Mouse (Mus musculus): ENCODE data around the gene Zbtb16.

Gene Zbtb16

DNA sequence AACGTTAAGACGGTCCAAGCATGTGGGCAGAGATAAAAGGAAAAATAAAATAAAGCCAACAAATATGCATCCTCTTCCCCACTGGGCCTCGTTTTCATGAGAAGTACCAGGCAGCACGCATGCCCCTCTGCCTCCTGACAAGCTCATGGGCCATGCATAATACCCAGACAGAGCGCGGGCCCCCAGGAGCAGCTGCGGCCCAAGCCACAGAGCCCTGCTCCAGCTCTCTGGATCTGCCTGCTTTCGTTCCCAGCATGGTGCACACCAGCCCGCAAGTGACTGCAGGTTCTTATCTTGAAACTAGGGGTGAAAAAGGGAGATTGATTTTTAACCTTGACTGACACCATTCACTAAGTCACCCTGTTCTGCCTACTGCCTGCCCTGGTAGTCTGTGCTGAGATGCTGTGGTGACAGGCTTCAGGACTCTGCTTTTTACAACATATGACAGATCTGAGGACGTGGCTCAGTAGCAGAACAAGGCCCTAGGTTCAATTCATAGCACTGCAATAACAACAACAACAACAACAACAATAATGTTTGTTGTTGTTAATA lies 79.7 kb downstream of the Zbtb16 start:
- Histone ChIP-seq H3K9me3 (ENCODE audit: low read length) (no peaks in the 10 kb centered on the region), H3K4me1 (replicated peaks; ENCODE audit: low read depth, low read length) (no peaks in the 10 kb centered on the region), H3K36me3 (ENCODE audit: insufficient read depth, low read length) (no peaks in the 10 kb centered on the region), H3K27me3 (ENCODE audit: insufficient read depth, low read length) (peaks cover 4% of the 10 kb centered on the region; the same call in 1 of the 2 replicates), H3K4me3 (replicated peaks; ENCODE audit: low read length) (no peak overlapping the region)
- TF ChIP-seq POU5F1 (IDR thresholded peaks at IDR 0.05; ENCODE audit: borderline replicate concordance, low read length), result no peak

DNA sequence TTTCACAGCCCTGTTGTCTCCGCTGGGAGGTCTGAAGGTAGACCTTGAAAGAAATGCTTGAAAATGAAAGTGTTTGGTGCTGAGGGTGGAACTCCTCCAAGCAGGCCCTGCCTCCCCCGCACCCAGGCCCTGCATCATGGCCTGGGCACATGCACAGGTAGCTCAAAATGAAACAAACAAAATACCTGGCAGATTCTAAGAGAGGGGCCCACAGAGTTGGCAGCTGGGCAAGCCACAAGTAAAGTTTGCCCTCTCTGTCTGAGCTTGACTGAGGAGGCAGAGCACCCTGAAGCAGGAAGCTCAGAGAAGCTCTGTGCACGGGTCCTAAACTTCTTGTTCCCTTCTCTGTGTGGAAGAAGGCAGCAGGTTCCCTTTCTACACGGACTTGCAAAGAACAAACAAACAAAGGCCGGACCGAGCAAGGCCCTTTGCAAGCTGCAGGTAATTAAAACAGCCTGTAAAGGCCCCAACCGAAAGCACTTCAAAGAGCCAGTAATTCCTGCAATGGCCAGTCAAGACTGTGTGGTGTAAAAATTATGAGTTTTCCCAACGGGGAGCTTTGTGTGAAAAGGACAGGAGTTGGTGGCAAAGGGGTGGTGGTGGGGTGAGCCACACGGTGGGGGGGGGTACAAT lies 80.5 kb downstream of the Zbtb16 start:
- no peak for TF ChIP-seq NANOG (IDR thresholded peaks at IDR 0.05; ENCODE audit: borderline replicate concordance, low read length)
- TF ChIP-seq POU5F1 (IDR thresholded peaks at IDR 0.05; ENCODE audit: borderline replicate concordance, low read length), result no peak
- TF ChIP-seq CTCF (conservative IDR thresholded peaks at IDR 0.05; ENCODE audit: low read length), result no peak
- no peaks in the 10 kb centered on the region for H3K9me3 ChIP-seq (ENCODE audit: low read length)
- H3K4me1 ChIP-seq (replicated peaks; ENCODE audit: low read depth, low read length), result no peaks in the 10 kb centered on the region
- peaks cover 4% of the 10 kb centered on the region; the same call in 1 of the 2 replicates for H3K27me3 ChIP-seq (ENCODE audit: insufficient read depth, low read length)
- no peaks in the 10 kb centered on the region for H3K36me3 ChIP-seq (ENCODE audit: insufficient read depth, low read length)
- no peak overlapping the region for H3K4me3 ChIP-seq (replicated peaks; ENCODE audit: low read length)

DNA sequence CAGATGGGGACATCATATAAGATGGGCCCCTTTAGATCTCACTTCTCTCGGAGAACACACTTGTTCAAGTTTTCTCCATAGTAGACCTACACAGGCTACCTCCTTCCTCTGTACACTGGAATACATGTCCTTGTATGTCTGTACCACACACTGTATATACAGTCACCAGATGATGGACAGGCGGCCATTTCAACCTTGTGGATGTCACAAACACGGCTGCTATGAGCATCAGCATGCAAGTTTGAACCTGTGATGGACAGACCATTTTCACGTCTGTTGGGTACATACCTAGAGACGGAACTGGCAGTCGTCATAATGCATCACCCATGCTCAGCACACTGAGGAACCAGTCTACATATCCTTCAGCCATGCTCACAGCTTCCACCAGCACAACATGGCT lies 81.6 kb downstream of the Zbtb16 start:
- Histone ChIP-seq H3K36me3 (ENCODE audit: insufficient read depth, low read length) (no peaks in the 10 kb centered on the region), H3K4me3 (replicated peaks; ENCODE audit: low read length) (no peak overlapping the region)

DNA sequence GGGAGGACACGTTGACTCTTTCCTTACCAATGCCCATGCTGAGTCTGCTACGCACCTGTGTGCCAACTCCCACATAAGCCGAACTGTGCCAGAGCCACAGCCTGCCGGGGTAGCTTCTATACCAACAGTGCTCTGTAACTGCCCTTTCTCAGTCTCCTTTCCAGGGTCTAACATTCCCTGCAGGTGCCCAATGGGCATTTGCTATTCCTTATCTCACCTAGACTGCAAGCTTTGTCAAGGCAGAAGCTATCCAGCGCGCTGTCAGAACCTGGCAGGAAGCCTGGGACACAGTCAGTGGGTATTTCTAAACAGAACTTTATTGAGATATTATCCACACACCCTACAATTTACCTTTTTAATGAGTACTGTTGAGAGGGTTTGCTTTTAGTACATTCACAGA lies 82.1 kb downstream of the Zbtb16 start:
- Histone ChIP-seq H3K36me3 (ENCODE audit: insufficient read depth, low read length) (no peaks in the 10 kb centered on the region), H3K27me3 (ENCODE audit: insufficient read depth, low read length) (peaks cover 4% of the 10 kb centered on the region; the same call in 1 of the 2 replicates), H3K4me1 (replicated peaks; ENCODE audit: low read depth, low read length) (no peaks in the 10 kb centered on the region), H3K9me3 (ENCODE audit: low read length) (no peaks in the 10 kb centered on the region), H3K4me3 (replicated peaks; ENCODE audit: low read length) (no peak overlapping the region)
- TF ChIP-seq NANOG (IDR thresholded peaks at IDR 0.05; ENCODE audit: borderline replicate concordance, low read length), result no peak
- TF ChIP-seq CTCF (conservative IDR thresholded peaks at IDR 0.05; ENCODE audit: low read length), result no peak
- no peak for TF ChIP-seq POU5F1 (IDR thresholded peaks at IDR 0.05; ENCODE audit: borderline replicate concordance, low read length)

More for the DNA sequence above, 81.6 kb downstream of the Zbtb16 start:
- Histone ChIP-seq H3K4me1 (replicated peaks; ENCODE audit: low read depth, low read length) (no peaks in the 10 kb centered on the region), H3K9me3 (ENCODE audit: low read length) (no peaks in the 10 kb centered on the region), H3K27me3 (ENCODE audit: insufficient read depth, low read length) (peaks cover 4% of the 10 kb centered on the region; the same call in 1 of the 2 replicates)
- TF ChIP-seq CTCF (conservative IDR thresholded peaks at IDR 0.05; ENCODE audit: low read length), result no peak
- no peak for TF ChIP-seq POU5F1 (IDR thresholded peaks at IDR 0.05; ENCODE audit: borderline replicate concordance, low read length)
- no peak for TF ChIP-seq NANOG (IDR thresholded peaks at IDR 0.05; ENCODE audit: borderline replicate concordance, low read length)

DNA sequence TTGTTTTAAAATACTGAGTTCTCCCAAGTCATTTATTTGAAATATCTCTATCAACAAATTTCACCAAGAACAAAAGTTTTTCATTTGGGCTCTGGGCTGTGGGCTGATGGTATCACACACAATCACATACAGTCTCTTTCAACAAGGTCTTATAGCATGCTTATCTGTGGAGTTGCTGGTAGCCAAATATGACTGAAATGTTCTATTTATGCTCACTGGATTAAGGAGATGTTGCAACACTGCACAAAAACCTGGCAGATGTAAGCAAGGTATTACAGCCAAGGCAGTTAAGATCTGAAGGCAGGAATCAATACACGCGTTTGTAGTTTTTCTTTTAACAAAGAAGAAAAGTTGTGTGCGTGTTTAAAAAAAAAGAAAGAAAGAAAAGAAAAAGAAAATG lies 84.1 kb downstream of the Zbtb16 start:
- Histone ChIP-seq H3K36me3 (ENCODE audit: insufficient read depth, low read length) (no peaks in the 10 kb centered on the region), H3K27me3 (ENCODE audit: insufficient read depth, low read length) (peaks cover 4% of the 10 kb centered on the region; the same call in 1 of the 2 replicates), H3K4me1 (replicated peaks; ENCODE audit: low read depth, low read length) (no peaks in the 10 kb centered on the region), H3K4me3 (replicated peaks; ENCODE audit: low read length) (no peak overlapping the region), H3K9me3 (ENCODE audit: low read length) (no peaks in the 10 kb centered on the region)
- TF ChIP-seq CTCF (conservative IDR thresholded peaks at IDR 0.05; ENCODE audit: low read length) (no peak), NANOG (IDR thresholded peaks at IDR 0.05; ENCODE audit: borderline replicate concordance, low read length) (no peak), POU5F1 (IDR thresholded peaks at IDR 0.05; ENCODE audit: borderline replicate concordance, low read length) (no peak)

DNA sequence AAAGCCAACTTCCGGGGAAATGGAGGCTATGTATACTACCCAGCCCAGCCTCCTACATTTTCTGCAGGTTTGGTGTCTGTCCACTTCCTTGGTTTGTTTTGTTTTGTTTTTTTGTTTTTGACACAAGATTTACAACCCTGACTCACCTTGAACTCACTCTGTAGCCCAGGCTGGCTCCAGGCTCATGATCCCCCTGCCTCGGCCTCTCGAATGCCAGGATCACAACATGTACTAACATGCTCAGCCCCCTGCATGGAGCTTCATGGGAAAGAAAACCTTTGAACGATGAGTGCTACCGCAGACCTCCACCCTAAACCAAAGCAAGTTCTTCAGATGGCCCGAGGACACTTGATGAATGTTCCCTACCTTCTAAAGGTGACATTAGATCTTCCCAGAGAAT lies 86.4 kb downstream of the Zbtb16 start:
- no peaks in the 10 kb centered on the region for H3K4me1 ChIP-seq (replicated peaks; ENCODE audit: low read depth, low read length)
- H3K9me3 ChIP-seq (ENCODE audit: low read length), result no peaks in the 10 kb centered on the region
- no peaks in the 10 kb centered on the region for H3K36me3 ChIP-seq (ENCODE audit: insufficient read depth, low read length)
- peaks cover 4% of the 10 kb centered on the region; the same call in 1 of the 2 replicates for H3K27me3 ChIP-seq (ENCODE audit: insufficient read depth, low read length)
- H3K4me3 ChIP-seq (replicated peaks; ENCODE audit: low read length), result no peak overlapping the region
- TF ChIP-seq NANOG (IDR thresholded peaks at IDR 0.05; ENCODE audit: borderline replicate concordance, low read length) (no peak), CTCF (conservative IDR thresholded peaks at IDR 0.05; ENCODE audit: low read length) (no peak), POU5F1 (IDR thresholded peaks at IDR 0.05; ENCODE audit: borderline replicate concordance, low read length) (no peak)

DNA sequence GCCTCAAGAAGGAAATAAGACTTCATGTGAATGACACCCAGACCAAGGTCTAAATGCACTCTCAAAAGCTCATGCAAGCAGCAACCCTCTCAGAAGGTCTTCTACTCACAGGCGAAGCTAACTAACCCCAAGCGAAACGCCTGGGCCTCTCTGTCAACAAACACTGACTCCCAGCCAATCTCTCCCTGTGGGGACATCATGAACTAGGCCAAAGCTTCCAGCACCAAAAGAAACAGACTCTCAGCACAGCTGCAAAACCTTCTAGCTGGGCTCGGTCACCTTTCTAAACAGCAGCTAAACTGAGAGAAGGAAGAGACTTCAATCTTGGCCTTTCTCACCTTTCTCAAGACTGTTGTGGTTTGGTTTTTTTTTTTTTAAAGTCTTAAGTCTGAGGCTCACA lies 86.9 kb downstream of the Zbtb16 start:
- Histone ChIP-seq H3K4me3 (replicated peaks; ENCODE audit: low read length) (no peak overlapping the region), H3K27me3 (ENCODE audit: insufficient read depth, low read length) (peaks cover 4% of the 10 kb centered on the region; the same call in 1 of the 2 replicates), H3K36me3 (ENCODE audit: insufficient read depth, low read length) (no peaks in the 10 kb centered on the region), H3K9me3 (ENCODE audit: low read length) (no peaks in the 10 kb centered on the region), H3K4me1 (replicated peaks; ENCODE audit: low read depth, low read length) (no peaks in the 10 kb centered on the region)
- TF ChIP-seq NANOG (IDR thresholded peaks at IDR 0.05; ENCODE audit: borderline replicate concordance, low read length), result no peak

DNA sequence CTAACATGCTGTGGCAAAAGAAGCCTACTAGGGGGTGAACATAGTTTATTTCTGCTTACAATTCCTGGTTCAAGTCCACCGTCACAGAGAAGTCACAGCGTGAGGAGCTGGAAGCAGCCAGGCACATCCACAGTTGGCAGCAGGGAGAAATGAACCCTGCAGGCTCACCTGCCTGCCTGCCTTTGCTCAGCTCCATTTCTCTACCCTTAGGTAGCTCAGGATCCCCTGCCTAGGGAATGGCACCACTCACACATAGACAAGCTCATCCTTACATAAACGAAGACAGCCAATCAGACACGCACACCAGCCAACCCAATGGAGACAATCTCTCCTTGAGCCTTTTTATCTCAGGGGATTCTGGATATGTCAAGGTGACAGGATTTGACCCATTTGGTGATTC lies 87.3 kb downstream of the Zbtb16 start:
- no peaks in the 10 kb centered on the region for H3K36me3 ChIP-seq (ENCODE audit: insufficient read depth, low read length)
- no peak overlapping the region for H3K4me3 ChIP-seq (replicated peaks; ENCODE audit: low read length)
- no peak for TF ChIP-seq NANOG (IDR thresholded peaks at IDR 0.05; ENCODE audit: borderline replicate concordance, low read length)
- TF ChIP-seq POU5F1 (IDR thresholded peaks at IDR 0.05; ENCODE audit: borderline replicate concordance, low read length), result no peak
- TF ChIP-seq CTCF (conservative IDR thresholded peaks at IDR 0.05; ENCODE audit: low read length), result no peak
- peaks cover 2% of the 10 kb centered on the region; the same call in 1 of the 2 replicates for H3K27me3 ChIP-seq (ENCODE audit: insufficient read depth, low read length)
- no peaks in the 10 kb centered on the region for H3K9me3 ChIP-seq (ENCODE audit: low read length)
- no peaks in the 10 kb centered on the region for H3K4me1 ChIP-seq (replicated peaks; ENCODE audit: low read depth, low read length)

DNA sequence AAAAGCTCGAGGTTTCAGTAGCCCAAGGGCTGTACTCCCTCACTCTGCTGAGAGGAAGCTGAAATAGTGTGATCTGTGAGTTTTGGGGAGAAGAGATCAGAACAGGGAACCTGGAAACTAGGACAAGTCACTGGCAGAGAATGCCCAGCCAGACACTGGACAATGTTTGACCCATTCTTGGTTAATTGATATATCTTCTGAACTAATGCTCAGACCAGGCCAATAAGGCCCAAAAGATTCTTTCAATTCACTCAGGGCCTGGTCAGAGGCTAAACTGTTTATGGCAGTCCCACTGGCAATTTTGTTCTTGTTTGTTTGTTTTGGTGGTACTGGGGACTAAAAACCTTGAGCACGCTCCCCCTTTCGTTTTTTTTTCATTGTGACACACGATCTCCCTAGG lies 87.8 kb downstream of the Zbtb16 start:
- Histone ChIP-seq H3K9me3 (ENCODE audit: low read length) (no peaks in the 10 kb centered on the region), H3K27me3 (ENCODE audit: insufficient read depth, low read length) (no peaks in the 10 kb centered on the region; the same call in 1 of the 2 replicates), H3K4me1 (replicated peaks; ENCODE audit: low read depth, low read length) (no peaks in the 10 kb centered on the region), H3K36me3 (ENCODE audit: insufficient read depth, low read length) (no peaks in the 10 kb centered on the region), H3K4me3 (replicated peaks; ENCODE audit: low read length) (no peak overlapping the region)
- TF ChIP-seq CTCF (conservative IDR thresholded peaks at IDR 0.05; ENCODE audit: low read length) (no peak), NANOG (IDR thresholded peaks at IDR 0.05; ENCODE audit: borderline replicate concordance, low read length) (no peak), POU5F1 (IDR thresholded peaks at IDR 0.05; ENCODE audit: borderline replicate concordance, low read length) (no peak)
